Mouse (Mus musculus): ENCODE data around the gene Tlr3. TPM values are rescaled to one million over a fixed set of nuclear protein-coding genes. Genes with fewer than 3 reads are reported as not detected.
A peak's percentile ranks its signal among the peaks of the same experiment; 100 is the strongest.

Tlr3 gene
- 0.79 and 1.6 TPM in 2 replicates for polyA plus RNA-seq (2016; fragmentation: Nextera tagmentation; extraction: Ambion mirVana)

DNA sequence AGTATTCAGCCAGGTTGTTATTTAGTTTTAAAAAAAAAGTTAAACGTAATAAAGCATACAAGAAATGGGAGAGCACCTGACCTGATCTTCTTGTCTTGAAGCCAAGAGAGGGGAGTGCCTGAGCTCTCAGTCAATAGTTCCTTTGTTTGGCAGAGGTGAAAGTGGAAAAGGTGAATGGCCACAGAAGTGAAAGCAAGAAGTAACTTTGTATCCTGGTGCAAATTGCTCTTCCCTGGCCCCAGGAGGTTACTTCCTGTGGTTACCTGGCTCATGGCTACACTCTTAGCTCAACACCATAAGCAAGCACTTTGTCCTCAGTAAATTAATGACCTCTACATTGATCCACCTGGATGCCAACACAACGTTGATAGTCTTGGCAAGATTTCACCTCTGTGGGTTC is at the start of gene Tlr3:
Gene Tlr3, minus strand, starts transcription at position 199 of the 400 bp plus-strand sequence.
- Histone ChIP-seq H3K4me1 (0 out of 2 replicates have a peak, but pooled peaks cover 3% of the 10 kb centered on the region), H3K27ac (peak within 1 kb of the TSS; percentile 77), H3K36me3 (no peaks in the 10 kb centered on the region), H3K27me3 (ENCODE audit: insufficient read depth, poor library complexity, severe bottlenecking) (no peaks in the 10 kb centered on the region), H3K4me3 (peak within 1 kb of the TSS; percentile 55), H3K9me3 (no peaks in the 10 kb centered on the region)
- DNase-seq (ENCODE audit: low spot score) = no peak
- WGBS = 67% methylated on average over 2 of the region's 2 CpGs

DNA sequence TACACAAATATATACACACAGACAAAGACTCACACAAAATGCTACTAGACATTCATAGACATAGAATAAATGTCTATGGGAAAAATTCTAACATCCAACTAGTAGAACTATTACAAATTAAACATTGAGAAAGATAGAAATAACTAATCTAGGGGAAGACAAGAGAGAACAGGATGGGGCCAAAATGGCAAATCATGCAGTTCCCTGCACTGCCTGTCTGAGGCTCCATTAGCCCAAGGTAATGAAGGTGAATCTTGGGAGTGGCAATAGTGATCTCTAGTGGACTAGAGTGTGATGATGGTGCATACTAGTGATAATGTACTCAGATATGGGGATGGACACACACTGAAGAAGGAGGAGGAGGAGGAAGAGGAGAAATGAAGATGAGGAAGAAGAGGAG is 47.0 kb upstream of the Tlr3 start:
- Histone ChIP-seq H3K4me3 (no peak overlapping the region), H3K4me1 (no peaks in the 10 kb centered on the region), H3K27me3 (ENCODE audit: insufficient read depth, poor library complexity, severe bottlenecking) (no peaks in the 10 kb centered on the region), H3K36me3 (no peaks in the 10 kb centered on the region), H3K9me3 (peaks cover 2% of the 10 kb centered on the region; the same call in 1 of the 2 replicates), H3K27ac (no peak overlapping the region)
- no peak for DNase-seq (ENCODE audit: low spot score)

DNA sequence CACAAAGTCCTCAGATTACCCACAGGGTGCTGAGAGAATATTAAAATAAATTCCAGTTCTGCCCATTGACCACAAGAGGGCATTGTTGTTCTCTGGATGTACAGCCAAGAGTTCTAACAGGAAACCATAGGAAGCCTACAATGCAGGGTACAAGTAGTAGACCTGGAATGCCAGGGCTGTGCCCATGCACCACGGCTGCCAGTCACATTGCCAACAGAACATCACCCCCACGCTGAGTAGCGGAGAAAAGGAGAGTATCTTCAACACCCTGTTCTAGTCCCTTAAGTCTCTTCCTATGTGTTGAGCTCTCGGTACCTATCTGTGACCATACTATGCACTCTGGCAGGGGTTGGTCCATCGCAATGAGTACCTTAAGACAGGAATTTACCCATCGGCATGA is 43.5 kb upstream of the Tlr3 start:
- DNase-seq (ENCODE audit: low spot score) = no peak
- peaks cover 2% of the 10 kb centered on the region; the same call in 1 of the 2 replicates for H3K9me3 ChIP-seq
- WGBS = 58% methylated on average over 6 of the region's 6 CpGs
- no peaks in the 10 kb centered on the region for H3K27me3 ChIP-seq (ENCODE audit: insufficient read depth, poor library complexity, severe bottlenecking)
- no peaks in the 10 kb centered on the region for H3K36me3 ChIP-seq
- H3K4me3 ChIP-seq = no peak overlapping the region
- no peaks in the 10 kb centered on the region for H3K4me1 ChIP-seq
- no peak overlapping the region for H3K27ac ChIP-seq

DNA sequence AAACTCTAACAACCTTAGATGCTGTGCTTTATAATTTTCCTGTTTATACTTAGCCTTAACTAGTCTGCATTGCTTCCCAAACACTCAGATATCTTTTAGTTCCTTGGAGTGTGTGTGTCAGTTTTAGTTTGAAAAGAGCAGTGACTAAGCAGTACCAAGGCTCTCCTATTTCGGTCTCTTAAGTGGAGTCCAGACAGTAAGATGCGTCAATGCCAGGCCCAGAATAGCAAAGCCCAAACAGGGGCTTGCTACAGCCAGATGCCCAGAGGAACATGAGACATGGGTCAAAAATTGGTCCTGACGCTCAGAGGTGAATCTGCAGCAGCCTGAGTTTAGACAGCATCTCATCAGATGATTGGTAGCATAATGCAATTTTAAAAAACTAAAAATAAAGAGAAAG is 41.2 kb upstream of the Tlr3 start:
- no peak for DNase-seq (ENCODE audit: low spot score)
- no peak overlapping the region for H3K4me3 ChIP-seq
- 45% methylated on average over 3 of the region's 3 CpGs for WGBS
- no peaks in the 10 kb centered on the region for H3K27me3 ChIP-seq (ENCODE audit: insufficient read depth, poor library complexity, severe bottlenecking)
- no peak overlapping the region for H3K27ac ChIP-seq
- H3K4me1 ChIP-seq = no peaks in the 10 kb centered on the region
- peaks cover 2% of the 10 kb centered on the region; the same call in 1 of the 2 replicates for H3K9me3 ChIP-seq
- no peaks in the 10 kb centered on the region for H3K36me3 ChIP-seq

DNA sequence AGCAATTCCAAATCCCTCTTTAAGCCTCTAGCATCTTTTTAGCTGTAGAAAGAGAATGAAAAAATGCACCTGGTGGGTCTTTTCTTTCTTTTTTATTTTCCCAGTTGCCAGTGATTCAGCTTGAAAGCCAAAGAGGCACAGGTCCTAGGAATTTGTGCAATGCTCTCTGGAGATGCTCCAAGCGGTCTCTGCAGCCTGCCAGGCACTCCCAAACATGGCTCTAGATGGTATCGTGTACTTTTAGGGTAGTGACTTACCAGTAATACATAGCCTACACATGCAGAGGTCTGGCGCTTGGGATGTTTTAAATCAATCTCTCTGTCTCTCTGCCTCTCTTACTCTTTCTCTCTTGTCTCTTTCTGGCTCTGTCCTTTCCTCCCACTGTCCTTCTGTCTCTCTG is 38.0 kb upstream of the Tlr3 start:
- H3K36me3 ChIP-seq = no peaks in the 10 kb centered on the region
- 88% methylated on average over 3 of the region's 3 CpGs for WGBS
- no peak for DNase-seq (ENCODE audit: low spot score)
- no peak overlapping the region for H3K27ac ChIP-seq
- no peak overlapping the region for H3K4me3 ChIP-seq
- no peaks in the 10 kb centered on the region for H3K4me1 ChIP-seq
- H3K27me3 ChIP-seq (ENCODE audit: insufficient read depth, poor library complexity, severe bottlenecking) = no peaks in the 10 kb centered on the region
- H3K9me3 ChIP-seq = no peaks in the 10 kb centered on the region

DNA sequence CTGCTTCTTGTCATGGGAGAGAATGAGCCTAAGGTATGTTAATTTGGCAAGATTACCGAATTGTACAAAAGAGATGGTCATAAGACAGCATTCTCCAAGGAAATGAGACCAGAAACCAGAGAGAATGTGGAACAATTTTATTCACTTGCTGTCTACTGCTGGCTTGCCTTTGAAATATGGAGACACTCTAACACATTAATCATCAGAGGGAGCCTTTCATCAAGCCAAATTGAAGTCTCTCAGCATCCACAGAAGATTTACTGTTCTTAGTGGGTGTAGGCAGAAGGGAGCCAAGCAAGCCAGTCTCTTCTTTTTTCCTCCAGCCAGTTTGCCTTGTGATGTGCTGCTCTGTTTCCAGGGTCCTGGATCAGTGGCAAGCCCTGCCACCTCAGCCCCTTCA is 37.4 kb upstream of the Tlr3 start:
- Histone ChIP-seq H3K27me3 (ENCODE audit: insufficient read depth, poor library complexity, severe bottlenecking) (no peaks in the 10 kb centered on the region), H3K4me1 (no peaks in the 10 kb centered on the region), H3K4me3 (no peak overlapping the region), H3K36me3 (no peaks in the 10 kb centered on the region), H3K9me3 (no peaks in the 10 kb centered on the region), H3K27ac (no peak overlapping the region)
- WGBS = 71% methylated on average over 1 of the region's 1 CpGs
- DNase-seq (ENCODE audit: low spot score) = no peak

DNA sequence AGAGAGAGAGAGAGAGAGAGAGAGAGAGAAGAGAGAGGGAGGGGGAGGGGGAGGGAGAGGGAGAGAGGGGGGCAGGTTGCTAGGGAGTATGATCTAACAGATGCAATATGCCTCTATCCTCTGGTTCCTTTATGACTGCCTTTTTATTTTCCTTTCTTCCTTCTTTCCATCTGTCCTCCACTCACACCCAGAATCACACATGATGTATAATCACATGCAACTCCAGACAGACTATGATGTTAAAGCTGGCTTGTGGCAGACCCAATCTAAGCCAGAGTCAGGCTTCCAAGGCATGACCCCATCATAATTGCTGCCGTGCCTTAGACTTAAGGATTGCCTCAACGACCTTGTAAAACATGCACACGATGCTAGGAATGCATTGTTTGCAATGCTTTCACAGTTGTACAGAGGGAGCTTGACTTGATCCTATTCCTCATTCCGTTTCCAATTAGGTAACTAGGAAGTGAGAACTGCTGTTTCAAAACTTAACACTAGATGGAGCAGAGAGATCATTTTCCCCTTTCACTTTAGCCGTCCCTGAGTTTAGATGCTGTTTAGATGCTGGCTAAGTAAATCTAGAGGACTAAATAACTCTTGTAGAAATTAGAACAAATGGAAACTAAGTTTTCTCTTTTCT is 28.1 kb upstream of the Tlr3 start:
- H3K36me3 ChIP-seq = no peaks in the 10 kb centered on the region
- H3K27me3 ChIP-seq (ENCODE audit: insufficient read depth, poor library complexity, severe bottlenecking) = no peaks in the 10 kb centered on the region
- no peak overlapping the region for H3K27ac ChIP-seq
- H3K4me3 ChIP-seq = no peak overlapping the region
- no peaks in the 10 kb centered on the region for H3K4me1 ChIP-seq
- no peaks in the 10 kb centered on the region for H3K9me3 ChIP-seq
- DNase-seq (ENCODE audit: low spot score) = no peak
- WGBS = 9% methylated on average over 5 of the region's 5 CpGs

DNA sequence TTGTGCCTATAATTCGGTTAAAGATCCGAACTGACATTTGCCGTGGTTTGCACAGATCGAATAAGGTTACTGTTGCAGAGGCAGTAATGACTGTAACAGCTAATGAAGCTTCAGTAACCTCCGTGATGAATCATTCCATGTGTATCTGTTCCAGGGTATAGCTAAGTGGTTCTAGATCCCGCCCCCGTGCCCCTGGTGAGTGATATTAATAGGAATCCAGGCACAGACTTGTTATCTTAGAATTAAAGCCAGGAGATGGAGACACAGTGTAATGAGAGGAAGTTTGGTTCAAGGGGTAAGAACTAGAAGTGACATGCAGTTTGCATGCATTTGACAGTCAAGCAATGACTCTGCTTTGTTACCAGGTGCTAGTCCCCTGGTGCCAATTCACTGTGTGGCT is 9.3 kb upstream of the Tlr3 start:
- no peak overlapping the region for H3K4me3 ChIP-seq
- no peak for DNase-seq (ENCODE audit: low spot score)
- H3K36me3 ChIP-seq = no peaks in the 10 kb centered on the region
- H3K4me1 ChIP-seq = peaks cover 5% of the 10 kb centered on the region; the same call in 1 of the 2 replicates
- 76% methylated on average over 7 of the region's 7 CpGs for WGBS
- H3K9me3 ChIP-seq = no peaks in the 10 kb centered on the region
- H3K27me3 ChIP-seq (ENCODE audit: insufficient read depth, poor library complexity, severe bottlenecking) = no peaks in the 10 kb centered on the region
- H3K27ac ChIP-seq = no peak overlapping the region

DNA sequence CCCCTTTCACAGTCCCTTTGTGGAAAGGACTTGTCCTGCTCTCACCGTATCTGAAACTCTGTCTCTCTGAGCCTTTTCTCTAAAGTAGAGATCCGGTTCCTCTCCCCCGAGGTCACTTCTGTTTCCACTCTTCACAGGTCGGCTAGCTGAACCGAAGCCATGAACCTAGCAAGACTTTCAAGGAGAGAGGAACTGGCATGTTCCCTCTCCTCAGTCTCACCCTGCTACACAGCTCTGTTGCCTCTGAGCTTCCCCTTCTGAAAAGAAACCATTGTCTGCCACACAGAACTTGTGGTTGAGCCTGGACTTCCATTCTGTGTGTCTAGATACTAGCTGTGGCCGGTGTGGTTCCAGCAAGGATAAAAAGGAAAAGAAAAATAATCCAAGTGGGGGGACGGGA is 4.1 kb upstream of the Tlr3 start:
- no peaks in the 10 kb centered on the region for H3K27me3 ChIP-seq (ENCODE audit: insufficient read depth, poor library complexity, severe bottlenecking)
- H3K4me1 ChIP-seq = peaks cover 4% of the 10 kb centered on the region; the same call in 1 of the 2 replicates
- H3K27ac ChIP-seq = no peak overlapping the region
- H3K4me3 ChIP-seq = no peak overlapping the region
- 89% methylated on average over 7 of the region's 7 CpGs for WGBS
- no peak for DNase-seq (ENCODE audit: low spot score)
- H3K36me3 ChIP-seq = no peaks in the 10 kb centered on the region
- H3K9me3 ChIP-seq = no peaks in the 10 kb centered on the region

DNA sequence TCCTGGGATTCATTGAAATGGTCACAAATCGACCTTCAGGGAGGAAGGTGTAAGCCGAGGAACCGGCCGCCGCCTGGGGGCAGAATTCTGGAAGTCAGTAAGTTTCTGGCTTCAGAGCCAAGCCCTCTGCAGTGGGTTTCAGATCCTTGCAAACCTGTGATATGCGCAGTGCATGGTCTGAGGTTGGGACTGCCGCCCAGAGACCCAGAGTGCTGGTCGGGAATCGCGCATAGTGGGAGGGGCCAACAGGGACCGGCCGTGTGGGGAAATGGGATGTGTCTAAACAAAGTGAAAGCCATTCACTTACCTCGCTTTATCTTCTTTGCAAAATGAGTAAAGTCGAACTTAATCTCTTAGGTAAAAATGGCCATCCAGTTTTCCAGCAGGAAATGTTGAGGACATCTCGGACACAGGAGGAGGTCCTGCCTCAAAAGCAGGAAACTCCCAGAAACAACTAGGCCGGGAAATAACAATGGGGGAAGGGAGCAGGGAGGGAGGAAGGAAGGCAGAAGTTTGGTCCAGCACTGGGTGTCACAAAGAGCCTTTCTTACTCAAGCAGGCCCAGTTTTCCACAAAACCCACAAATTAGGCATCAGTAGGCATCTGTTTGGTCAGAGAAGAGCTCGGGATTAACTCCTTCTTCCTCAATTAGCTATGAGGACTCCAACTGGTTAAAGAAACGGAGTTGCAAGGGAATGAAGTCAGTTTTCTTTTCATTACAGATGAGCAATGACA is 567 bp downstream of the Tlr3 start:
- peak overlapping the region; percentile 77 for H3K27ac ChIP-seq
- peak; percentile 81 for DNase-seq (ENCODE audit: low spot score)
- peak overlapping the region; percentile 55 for H3K4me3 ChIP-seq
- WGBS = 10% methylated on average over 18 of the region's 18 CpGs
- H3K27me3 ChIP-seq (ENCODE audit: insufficient read depth, poor library complexity, severe bottlenecking) = no peaks in the 10 kb centered on the region
- H3K9me3 ChIP-seq = no peaks in the 10 kb centered on the region
- H3K4me1 ChIP-seq = 0 out of 2 replicates have a peak, but pooled peaks cover 3% of the 10 kb centered on the region
- H3K36me3 ChIP-seq = no peaks in the 10 kb centered on the region

DNA sequence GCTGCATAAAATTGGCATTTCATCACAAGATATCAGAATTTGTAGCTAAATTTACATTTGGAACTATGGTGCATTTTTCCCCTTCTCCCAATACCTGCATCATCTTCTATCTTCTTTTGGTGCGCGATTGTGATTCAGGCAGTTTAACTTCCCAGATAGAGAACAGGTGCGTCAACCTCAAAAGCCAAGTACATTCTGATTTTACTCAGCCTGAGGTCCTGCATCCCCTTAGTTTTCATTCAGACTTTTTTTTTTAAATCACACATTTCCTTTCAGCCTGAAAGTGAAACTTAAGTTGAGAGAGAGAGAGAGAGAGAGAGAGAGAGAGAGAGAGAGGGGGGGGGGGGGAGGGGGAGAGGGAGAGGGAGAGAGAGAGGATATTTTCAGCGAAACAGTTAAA is 1.2 kb downstream of the Tlr3 start:
- Histone ChIP-seq H3K27ac (peak overlapping the region; percentile 77; the same call in 1 of the 2 replicates), H3K36me3 (no peaks in the 10 kb centered on the region), H3K9me3 (no peaks in the 10 kb centered on the region), H3K27me3 (ENCODE audit: insufficient read depth, poor library complexity, severe bottlenecking) (no peaks in the 10 kb centered on the region), H3K4me1 (0 out of 2 replicates have a peak, but pooled peaks cover 3% of the 10 kb centered on the region), H3K4me3 (peak overlapping the region; percentile 55)
- WGBS = 49% methylated on average over 4 of the region's 4 CpGs
- DNase-seq (ENCODE audit: low spot score) = no peak

DNA sequence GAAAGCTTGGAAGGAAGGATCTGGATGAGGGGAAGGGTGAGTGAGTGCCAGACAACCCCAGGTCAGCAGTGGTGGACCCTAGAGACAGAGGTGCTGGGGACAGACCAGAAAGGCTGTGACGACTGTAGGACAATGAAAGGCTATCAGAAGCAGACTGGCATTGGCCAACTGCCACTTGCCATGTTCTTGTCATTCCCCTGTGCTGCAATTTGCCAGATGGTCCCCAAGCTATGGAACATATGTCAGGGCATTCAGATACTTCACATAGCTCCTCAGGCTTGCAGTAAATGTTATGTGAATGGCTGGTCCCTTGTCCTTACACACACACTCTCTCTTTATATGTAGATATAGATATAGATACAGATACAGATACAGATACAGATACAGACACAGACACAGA is 27.6 kb downstream of the Tlr3 start:
- 43% methylated on average over 1 of the region's 1 CpGs for WGBS
- DNase-seq (ENCODE audit: low spot score) = no peak
- Histone ChIP-seq H3K9me3 (no peaks in the 10 kb centered on the region), H3K36me3 (no peaks in the 10 kb centered on the region), H3K27me3 (ENCODE audit: insufficient read depth, poor library complexity, severe bottlenecking) (peaks cover 12% of the 10 kb centered on the region), H3K4me3 (no peak overlapping the region), H3K4me1 (peaks cover 15% of the 10 kb centered on the region), H3K27ac (no peak overlapping the region)

DNA sequence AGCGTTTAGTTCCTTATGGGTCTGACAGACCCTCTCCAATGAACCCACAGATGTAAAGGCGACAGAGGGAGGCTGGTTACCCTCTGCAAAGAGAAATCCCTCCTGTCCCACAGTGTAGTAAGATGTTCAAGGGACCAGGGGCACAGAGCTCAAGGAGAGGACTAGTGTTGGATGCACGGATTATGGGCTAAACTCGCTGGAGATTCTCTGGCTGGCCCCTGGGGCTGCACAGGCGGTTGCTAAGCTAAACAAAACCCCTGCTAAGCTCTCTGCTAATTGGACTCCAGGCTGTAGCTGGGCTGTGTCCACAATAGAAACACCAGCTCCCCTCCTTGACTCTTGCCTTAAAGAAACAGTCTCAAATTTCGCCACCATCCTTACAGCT is 28.9 kb downstream of the Tlr3 start, which contains the start of gene Fam149a:
Gene Fam149a, minus strand, starts transcription at position 329 of the 385 bp plus-strand sequence.
- 5% methylated on average over 6 of the region's 6 CpGs for WGBS
- DNase-seq (ENCODE audit: low spot score) = peak; percentile 78
- Histone ChIP-seq H3K9me3 (no peaks in the 10 kb centered on the region), H3K27me3 (ENCODE audit: insufficient read depth, poor library complexity, severe bottlenecking) (peaks cover 12% of the 10 kb centered on the region), H3K4me1 (peaks cover 15% of the 10 kb centered on the region), H3K27ac (peak within 1 kb of the TSS; percentile 29), H3K36me3 (no peaks in the 10 kb centered on the region), H3K4me3 (peak within 1 kb of the TSS; percentile 62)

All from heart, embryonic 10.5 days (tissue).